Mouse (Mus musculus): ENCODE results near the gene Mthfd1. TPM values are rescaled to one million over a fixed set of nuclear protein-coding genes. Genes with fewer than 3 reads are reported as not detected.
A peak's percentile ranks its signal among the peaks of the same experiment; 100 is the strongest.
"Not testable (repeated sequence)": the region's sequence is repeated elsewhere in the genome, so short reads cannot be mapped to it uniquely, and the experiment has no call there.

The Mthfd1 gene
- 46.8 and 61.0 TPM in 2 replicates for total RNA-seq (2021)
- long read RNA-seq, experiment 1, transcript Mthfd1-201 (28 exons, 3,241 nt), result major isoform, 100 of 113 reads
- long read RNA-seq, experiment 1, partial matches to known transcripts, result 9 of 113 reads
- long read RNA-seq, experiment 1, other reads (novel, unspliced or antisense), result 4 of 113 reads
- long read RNA-seq, experiment 2, transcript Mthfd1-201 (28 exons, 3,241 nt), result major isoform, 56 of 74 reads
- long read RNA-seq, experiment 2, partial matches to known transcripts, result 11 of 74 reads
- long read RNA-seq, experiment 2, other reads (novel, unspliced or antisense), result 5 of 74 reads

- DNase-seq, result peak; percentile 96
Measured at GRCm38 (mm10) chr12:76254725-76255498, at the start of gene Mthfd1. Gene Mthfd1, plus strand, starts transcription at chr12:76255298.

DNA sequence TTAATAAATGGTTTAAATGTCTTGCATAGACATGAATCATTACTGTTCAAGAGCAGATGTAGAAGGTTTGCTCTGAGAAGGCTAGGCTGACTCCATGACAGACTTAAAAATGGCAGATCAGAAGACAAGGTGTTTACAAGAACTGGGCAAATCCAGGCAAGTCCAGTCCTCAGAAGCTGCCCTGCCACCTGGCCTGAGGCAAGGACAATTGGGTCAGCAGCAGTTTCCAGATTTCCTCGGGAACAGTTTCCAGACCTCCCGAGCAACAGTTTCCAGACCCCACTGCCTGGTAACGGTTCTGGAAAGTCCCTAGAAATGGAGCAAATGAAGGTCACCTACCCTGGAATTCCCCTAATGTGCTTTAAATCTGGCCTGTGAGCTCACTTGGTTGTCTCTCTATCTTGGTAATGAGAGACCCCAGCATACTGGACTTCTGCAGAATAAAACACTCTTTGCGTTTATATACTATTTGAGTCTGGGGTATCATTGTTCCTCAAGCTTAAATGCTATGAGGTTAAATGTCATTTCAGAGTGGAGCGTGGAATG, 45.6 kb upstream of the Mthfd1 start:
- DNase-seq, result no peak

- no peak for DNase-seq
Measured at GRCm38 (mm10) chr12:76215121-76215520, 40.0 kb upstream of the Mthfd1 start.

GRCm38 (mm10) chr12:76216716-76217115, 38.4 kb upstream of the Mthfd1 start:
- DNase-seq, result no peak

- not testable (repeated sequence) for DNase-seq
Measured at GRCm38 (mm10) chr12:76222104-76222503, 33.0 kb upstream of the Mthfd1 start.

- DNase-seq, result no peak
Measured at GRCm38 (mm10) chr12:76230644-76231043, 24.5 kb upstream of the Mthfd1 start.

DNA sequence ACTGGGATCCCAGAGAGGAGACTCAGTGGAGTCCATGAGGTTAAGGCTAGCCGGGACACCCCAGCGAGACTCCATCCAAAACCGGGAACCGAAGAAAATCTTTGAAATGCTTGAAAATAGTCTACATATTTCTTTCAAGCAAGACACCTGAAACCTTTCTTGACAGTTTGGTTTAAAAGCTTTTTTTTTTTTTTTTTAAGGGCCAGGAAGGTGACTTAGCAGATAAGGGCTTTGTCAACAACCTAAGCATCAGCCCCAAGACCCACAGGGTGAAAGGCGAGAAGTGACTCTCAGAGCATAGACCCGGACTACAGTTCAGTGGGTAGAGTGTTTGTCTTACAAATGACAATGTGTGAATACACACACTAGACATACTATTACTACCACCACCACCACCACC, 19.8 kb upstream of the Mthfd1 start:
- no peak for DNase-seq

GRCm38 (mm10) chr12:76239145-76239838, 15.8 kb upstream of the Mthfd1 start:
- DNase-seq, result no peak

DNA sequence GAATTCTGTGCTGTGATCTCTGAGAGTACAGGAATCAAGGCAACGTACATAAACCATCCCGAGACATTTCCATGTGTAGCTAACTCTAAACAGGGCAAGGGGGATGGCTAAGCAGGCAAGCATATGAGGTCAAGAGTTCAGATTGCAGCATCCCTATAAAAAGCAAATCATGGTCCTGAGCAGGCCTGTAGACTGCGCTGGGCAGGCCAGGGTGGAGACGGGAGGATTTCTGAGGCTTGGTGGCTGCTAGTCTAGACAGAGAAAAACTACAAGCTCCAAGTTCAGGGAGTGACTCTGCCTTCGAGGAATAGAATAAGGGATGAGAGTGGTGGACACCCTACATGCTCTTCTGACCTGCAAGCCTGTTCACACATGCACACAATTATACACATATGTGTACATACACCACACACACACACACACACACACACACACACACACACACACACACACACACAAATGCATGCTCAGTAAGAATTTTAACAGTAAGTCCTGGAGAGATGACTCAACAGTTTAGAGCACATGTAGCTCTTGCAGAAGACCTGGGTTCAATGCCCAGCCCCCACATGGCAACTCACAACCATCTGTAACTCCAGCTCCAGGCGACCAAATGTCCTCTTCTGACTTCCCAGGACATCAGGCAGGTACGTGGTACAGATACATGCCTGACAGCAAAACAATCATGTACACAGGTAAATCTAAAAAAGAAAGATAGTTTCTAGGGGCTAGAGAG, 15.1 kb upstream of the Mthfd1 start:
- DNase-seq, result no peak

DNA sequence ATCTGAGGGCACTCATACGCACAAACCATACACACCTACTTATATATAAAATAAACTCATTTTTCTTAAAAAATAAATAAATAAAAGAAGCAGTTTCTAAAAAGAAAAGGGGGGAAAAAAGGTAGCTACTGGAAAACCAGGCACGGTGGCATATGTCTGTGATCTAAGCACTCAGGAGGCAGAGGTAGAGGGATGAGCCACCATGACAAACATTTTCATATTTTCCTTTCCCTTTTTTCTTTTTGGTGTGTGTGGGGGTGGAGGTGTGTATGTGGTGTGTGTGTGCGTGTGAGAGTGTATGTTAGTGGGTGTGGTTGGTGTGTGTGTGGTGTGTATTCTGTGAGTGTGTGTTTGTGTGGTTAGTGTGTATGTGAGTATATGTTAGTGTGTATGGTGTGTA, 14.4 kb upstream of the Mthfd1 start:
- no peak for DNase-seq

- no peak for DNase-seq
Measured at GRCm38 (mm10) chr12:76241084-76241483, 14.0 kb upstream of the Mthfd1 start.

- no peak for DNase-seq
Measured at GRCm38 (mm10) chr12:76241833-76242232, 13.3 kb upstream of the Mthfd1 start.

- no peak for DNase-seq
Measured at GRCm38 (mm10) chr12:76244981-76245380, 10.1 kb upstream of the Mthfd1 start.

DNA sequence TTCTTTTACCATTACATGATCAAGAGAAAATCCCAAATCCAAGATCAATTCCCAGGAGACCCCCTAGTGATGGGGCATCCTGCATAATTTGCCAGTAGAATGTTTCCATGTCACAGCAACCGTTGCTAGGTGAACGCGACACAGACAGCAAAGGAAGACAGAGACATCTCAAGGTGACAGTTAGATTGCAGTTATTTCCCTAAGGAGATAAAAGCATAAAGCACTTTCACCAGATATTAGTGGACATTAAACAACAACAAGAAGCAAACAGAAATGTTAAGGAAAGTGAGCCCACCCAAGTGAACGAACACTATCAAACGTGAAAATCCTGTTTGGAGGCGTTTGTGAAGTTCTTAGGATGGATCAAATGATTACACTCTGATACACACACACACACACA, 8.5 kb upstream of the Mthfd1 start, which contains the start of gene Tex21:
Gene Tex21, minus strand, starts transcription at position 101 of the 400 bp plus-strand sequence.
- DNase-seq, result no peak

- DNase-seq, result no peak
Measured at GRCm38 (mm10) chr12:76253090-76253489, 2.0 kb upstream of the Mthfd1 start.

- no peak for DNase-seq
Measured at GRCm38 (mm10) chr12:76253591-76253990, 1.5 kb upstream of the Mthfd1 start.

- no peak for DNase-seq
Measured at GRCm38 (mm10) chr12:76253991-76254390, 1.1 kb upstream of the Mthfd1 start.

DNA sequence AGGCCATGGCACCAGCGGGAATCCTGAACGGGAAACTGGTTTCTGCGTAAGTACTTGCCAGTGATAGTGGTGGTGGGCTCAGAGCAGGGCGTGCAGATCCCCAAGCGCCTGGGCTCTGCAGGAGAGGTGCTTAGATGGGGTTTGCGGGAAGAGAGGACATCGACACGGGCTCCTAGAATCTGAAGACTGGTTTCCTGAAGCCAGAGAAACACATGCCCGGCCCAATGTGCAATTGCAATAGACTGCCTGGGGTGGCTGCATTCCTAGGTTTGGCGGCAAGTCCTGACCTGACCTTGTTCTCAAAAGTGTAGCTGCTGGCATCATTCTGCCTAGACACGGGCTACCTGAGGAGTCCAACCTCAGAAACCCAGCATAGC, 389 bp downstream of the Mthfd1 start:
- peak; percentile 59 for DNase-seq

DNA sequence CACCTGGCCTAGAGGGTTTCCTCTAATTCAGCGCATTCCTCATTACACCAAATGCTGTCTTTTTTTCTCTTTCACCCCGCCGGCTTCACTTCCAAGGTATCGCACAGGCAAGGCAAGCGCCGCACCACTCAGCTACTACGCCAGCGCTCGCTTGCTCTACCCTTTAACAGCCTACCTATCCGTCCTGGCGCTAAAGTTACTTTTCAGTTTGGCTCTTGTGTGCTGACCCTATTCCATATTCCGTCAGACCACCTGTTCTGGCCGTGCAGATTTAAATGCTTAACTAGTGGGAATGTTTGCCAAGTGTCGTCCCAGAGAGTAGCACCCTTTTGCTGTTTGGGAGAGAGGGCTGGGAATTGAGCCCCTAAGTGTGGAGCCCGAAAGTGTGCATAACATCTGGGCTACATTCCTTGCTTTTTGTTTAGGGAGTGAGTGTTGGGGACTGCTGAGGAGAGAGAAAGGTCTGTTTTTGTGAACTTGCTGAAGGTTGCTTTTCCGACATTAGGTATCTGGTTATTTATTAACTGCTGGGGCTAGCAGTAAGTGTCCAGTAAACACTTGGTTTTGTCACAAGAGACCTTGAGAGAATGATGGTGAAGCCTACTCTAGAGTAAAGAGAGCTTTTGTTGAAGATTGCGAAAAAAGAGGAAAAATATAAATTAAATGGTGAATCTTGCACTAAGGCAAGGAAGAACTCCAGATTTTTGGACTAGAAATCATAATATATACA, 1.2 kb downstream of the Mthfd1 start:
- peak; percentile 28 for DNase-seq

GRCm38 (mm10) chr12:76260673-76261072, 5.6 kb downstream of the Mthfd1 start:
- no peak for DNase-seq

DNA sequence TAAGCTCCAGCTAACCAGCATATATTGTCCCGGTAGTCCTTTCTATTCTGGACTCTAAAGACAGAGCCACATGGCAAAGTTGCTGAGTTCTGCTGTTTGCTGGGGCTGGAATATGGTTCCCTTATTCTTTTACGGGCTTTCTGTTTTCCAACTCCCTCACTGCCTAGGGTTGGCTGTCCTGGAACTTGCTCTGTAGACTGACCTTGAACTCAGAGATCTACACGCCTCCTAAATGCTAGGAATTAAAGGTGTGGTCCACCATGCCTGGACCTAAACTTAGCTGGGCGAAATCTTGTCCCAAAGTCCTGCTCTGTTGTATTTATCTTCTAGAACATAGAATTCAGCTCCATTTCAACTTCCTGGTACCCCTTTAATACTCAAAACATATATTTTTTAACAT, 6.5 kb downstream of the Mthfd1 start:
- DNase-seq, result no peak

Data from adrenal gland, postnatal 14 days (tissue).